Mouse (Mus musculus): ENCODE measurements at regions not wholly inside any gene's neighbourhood (a gene's known extent, or its start where the extent isn't known, plus 50 kb on each side); places are given as distances from the start of the nearest gene placed in this dataset.

- in situ Hi-C loops (cut with MboI; ENCODE audit: low pct_ligation_motif_present, low pct_unique_long_range_greater_than_20kb, low sequenced_read_pairs), result no loop called here
- H3K36me3 ChIP-seq (replicated peaks in 1 of 2; ENCODE audit: control insufficient read depth in 1 of 2, insufficient read depth in 1 of 2, low read length in 1 of 2), result no peaks in the 10 kb centered on the region
- H3K9me3 ChIP-seq (replicated peaks; ENCODE audit: low read length), result peaks cover 81% of the 10 kb centered on the region
- no peak for DNase-seq (ENCODE audit: extremely low read depth)
- H3K4me1 ChIP-seq (ENCODE audit: control insufficient read depth in 1 of 2, insufficient read depth in 2 of 2), result no peaks in the 10 kb centered on the region
- no peak for TF ChIP-seq POLR2AphosphoS2 (IDR thresholded peaks at IDR 0.05; ENCODE audit: low read depth, low read length)
- H3K4me2 ChIP-seq (ENCODE audit: insufficient read depth, low read depth, poor library complexity, severe bottlenecking), result no peak overlapping the region
- H3K27ac ChIP-seq (ENCODE audit: insufficient read depth, low read depth), result no peak overlapping the region
- dilution Hi-C loops (cut with MboI; ENCODE audit: extremely low pct_ligation_motif_present, extremely low pct_unique_long_range_greater_than_20kb, low sequenced_read_pairs), result no loop called here
- no peak overlapping the region for H3K4me3 ChIP-seq (replicated peaks in 1 of 3; ENCODE audit: low read depth in 2 of 3, low read length in 2 of 3, poor library complexity in 1 of 3)
- no peaks in the 10 kb centered on the region for H3K79me2 ChIP-seq (replicated peaks; ENCODE audit: control insufficient read depth, extremely low read depth, insufficient read depth, poor library complexity, severe bottlenecking)
- H3K9ac ChIP-seq (ENCODE audit: insufficient read depth, low read depth), result no peak overlapping the region
- H3K27me3 ChIP-seq (replicated peaks), result no peaks in the 10 kb centered on the region
Observed at GRCm38 (mm10) chr8:92740286-92740808, 66.3 kb downstream of the Irx6 start.

GRCm38 (mm10) chr8:92741836-92742235 lies 67.7 kb downstream of the Irx6 start:
- Histone ChIP-seq H3K4me2 (ENCODE audit: insufficient read depth, low read depth, poor library complexity, severe bottlenecking) (no peak overlapping the region), H3K27ac (ENCODE audit: insufficient read depth, low read depth) (no peak overlapping the region), H3K79me2 (replicated peaks; ENCODE audit: control insufficient read depth, extremely low read depth, insufficient read depth, poor library complexity, severe bottlenecking) (no peaks in the 10 kb centered on the region), H3K9ac (ENCODE audit: insufficient read depth, low read depth) (no peak overlapping the region), H3K4me3 (replicated peaks in 1 of 3; ENCODE audit: low read depth in 2 of 3, low read length in 2 of 3, poor library complexity in 1 of 3) (no peak overlapping the region), H3K4me1 (ENCODE audit: control insufficient read depth in 1 of 2, insufficient read depth in 2 of 2) (no peaks in the 10 kb centered on the region), H3K9me3 (replicated peaks; ENCODE audit: low read length) (peaks cover 79% of the 10 kb centered on the region), H3K36me3 (replicated peaks in 1 of 2; ENCODE audit: control insufficient read depth in 1 of 2, insufficient read depth in 1 of 2, low read length in 1 of 2) (no peaks in the 10 kb centered on the region), H3K27me3 (replicated peaks) (no peaks in the 10 kb centered on the region)
- dilution Hi-C loops (cut with MboI; ENCODE audit: extremely low pct_ligation_motif_present, extremely low pct_unique_long_range_greater_than_20kb, low sequenced_read_pairs) (no loop called here), in situ Hi-C loops (cut with MboI; ENCODE audit: low pct_ligation_motif_present, low pct_unique_long_range_greater_than_20kb, low sequenced_read_pairs) (no loop called here)
- no peak for TF ChIP-seq ELF1 (IDR thresholded peaks at IDR 0.05; ENCODE audit: low read depth, low read length)
- no peak for TF ChIP-seq CTCF (conservative IDR thresholded peaks at IDR 0.05 in 1 of 2, IDR thresholded peaks at IDR 0.05 in 1 of 2; ENCODE audit: low read depth in 2 of 2, low read length in 2 of 2)
- TF ChIP-seq E2F4 (IDR thresholded peaks at IDR 0.05; ENCODE audit: insufficient replicate concordance, low read depth, low read length), result no peak
- no peak for TF ChIP-seq KAT2A (IDR thresholded peaks at IDR 0.05; ENCODE audit: insufficient replicate concordance, low read length)
- TF ChIP-seq MXI1 (IDR thresholded peaks at IDR 0.05; ENCODE audit: low read depth, low read length), result no peak
- no peak for TF ChIP-seq GABPA (IDR thresholded peaks at IDR 0.05; ENCODE audit: insufficient replicate concordance, low read depth, low read length)
- TF ChIP-seq HCFC1 (IDR thresholded peaks at IDR 0.05; ENCODE audit: low read depth, low read length), result no peak
- no peak for TF ChIP-seq CHD2 (IDR thresholded peaks at IDR 0.05; ENCODE audit: low read length)
- DNase-seq (ENCODE audit: extremely low read depth), result no peak

DNA sequence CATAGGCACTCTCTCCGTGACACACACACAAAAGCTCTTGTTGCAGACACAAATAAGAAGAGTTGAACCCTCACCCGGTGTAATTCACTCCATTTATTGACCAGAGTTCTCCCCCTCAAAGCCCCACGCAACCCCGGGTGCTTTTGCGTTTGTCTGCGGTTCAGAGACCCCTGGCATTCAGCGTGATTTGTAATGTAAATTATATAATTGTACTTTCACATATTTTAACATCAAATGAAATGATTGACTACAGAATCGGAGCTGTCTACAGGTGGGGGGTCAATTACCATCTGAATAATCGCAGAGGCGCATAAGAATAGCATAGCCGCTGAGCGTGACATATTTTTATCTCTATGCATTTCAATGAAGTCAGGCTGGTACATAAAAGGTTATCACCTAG lies 69.0 kb downstream of the Irx6 start:
- Histone ChIP-seq H3K9ac (ENCODE audit: insufficient read depth, low read depth) (no peak overlapping the region), H3K36me3 (replicated peaks in 1 of 2; ENCODE audit: control insufficient read depth in 1 of 2, insufficient read depth in 1 of 2, low read length in 1 of 2) (no peaks in the 10 kb centered on the region), H3K27ac (ENCODE audit: insufficient read depth, low read depth) (no peak overlapping the region), H3K4me3 (replicated peaks in 1 of 3; ENCODE audit: low read depth in 2 of 3, low read length in 2 of 3, poor library complexity in 1 of 3) (no peak overlapping the region), H3K9me3 (replicated peaks; ENCODE audit: low read length) (peaks cover 80% of the 10 kb centered on the region), H3K4me2 (ENCODE audit: insufficient read depth, low read depth, poor library complexity, severe bottlenecking) (no peak overlapping the region), H3K4me1 (ENCODE audit: control insufficient read depth in 1 of 2, insufficient read depth in 2 of 2) (no peaks in the 10 kb centered on the region), H3K79me2 (replicated peaks; ENCODE audit: control insufficient read depth, extremely low read depth, insufficient read depth, poor library complexity, severe bottlenecking) (no peaks in the 10 kb centered on the region), H3K27me3 (replicated peaks) (no peaks in the 10 kb centered on the region)
- DNase-seq (ENCODE audit: extremely low read depth), result no peak
- dilution Hi-C loops (cut with MboI; ENCODE audit: extremely low pct_ligation_motif_present, extremely low pct_unique_long_range_greater_than_20kb, low sequenced_read_pairs) (no loop called here), in situ Hi-C loops (cut with MboI; ENCODE audit: low pct_ligation_motif_present, low pct_unique_long_range_greater_than_20kb, low sequenced_read_pairs) (no loop called here)
- TF ChIP-seq KAT2A (IDR thresholded peaks at IDR 0.05; ENCODE audit: insufficient replicate concordance, low read length) (no peak), PAX5 (IDR thresholded peaks at IDR 0.05; ENCODE audit: low read length) (no peak), BHLHE40 (IDR thresholded peaks at IDR 0.05; ENCODE audit: low read depth, low read length) (no peak), GABPA (IDR thresholded peaks at IDR 0.05; ENCODE audit: insufficient replicate concordance, low read depth, low read length) (no peak), HCFC1 (IDR thresholded peaks at IDR 0.05; ENCODE audit: low read depth, low read length) (no peak), ZMIZ1 (IDR thresholded peaks at IDR 0.05; ENCODE audit: low read depth, low read length) (no peak), JUND (conservative IDR thresholded peaks at IDR 0.05; ENCODE audit: low read depth, low read length) (no peak), MXI1 (IDR thresholded peaks at IDR 0.05; ENCODE audit: low read depth, low read length) (no peak), ZKSCAN1 (IDR thresholded peaks at IDR 0.05; ENCODE audit: borderline replicate concordance, low read depth, low read length) (no peak), POLR2A (IDR thresholded peaks at IDR 0.05; ENCODE audit: low read depth, low read length) (no peak), SIN3A (IDR thresholded peaks at IDR 0.05; ENCODE audit: low read length) (no peak), MAX (IDR thresholded peaks at IDR 0.05; ENCODE audit: low read length) (no peak), MYC (IDR thresholded peaks at IDR 0.05; ENCODE audit: low read depth, low read length) (no peak), TBP (conservative IDR thresholded peaks at IDR 0.05; ENCODE audit: low read depth, low read length) (no peak), E2F4 (IDR thresholded peaks at IDR 0.05; ENCODE audit: insufficient replicate concordance, low read depth, low read length) (no peak), IRF4 (IDR thresholded peaks at IDR 0.05; ENCODE audit: low read depth, low read length) (no peak), MAFK (IDR thresholded peaks at IDR 0.05; ENCODE audit: insufficient replicate concordance, low read length) (no peak), RCOR1 (conservative IDR thresholded peaks at IDR 0.05; ENCODE audit: low read depth, low read length) (no peak), ZNF384 (IDR thresholded peaks at IDR 0.05; ENCODE audit: low read depth, low read length) (no peak), UBTF (IDR thresholded peaks at IDR 0.05; ENCODE audit: low read depth, low read length) (no peak)
